Mouse (Mus musculus) neural tube, embryonic 14.5 days (tissue): Measurements from ENCODE around the gene Cd99l2. TPM values are rescaled to one million over a fixed set of nuclear protein-coding genes. Genes with fewer than 3 reads are reported as not detected.

ENCODE experiments used
- ATAC-seq: fragments of 200-750 bp; cut with Nextera tagmentation; 2 replicates; pipeline ENCODE4 v1.8.0; 2017; ENCODE audit warnings: low read depth, mild to moderate bottlenecking, moderate TSS enrichment, moderate library complexity
- H3K27ac ChIP-seq: fragments of 300-500 bp; sonication (generic); 2 replicates; pipeline ENCODE4 v1.5.1; 2014; ENCODE audit warnings: low read depth, mild to moderate bottlenecking, control low read depth, low read length, moderate library complexity, mixed read lengths
- H3K27me3 ChIP-seq: fragments of 300-500 bp; sonication (generic); 2 replicates; pipeline ENCODE4 v1.6.1; 2014; ENCODE audit warnings: low read length; ENCODE audit not compliant: control insufficient read depth, insufficient read depth
- H3K36me3 ChIP-seq: fragments of 300-500 bp; sonication (generic); 2 replicates; pipeline ENCODE4 v1.6.1; 2014; ENCODE audit warnings: low read length, mixed read lengths; ENCODE audit not compliant: control insufficient read depth, insufficient read depth
- H3K4me1 ChIP-seq: fragments of 300-500 bp; sonication (generic); 2 replicates; pipeline ENCODE4 v1.6.1; 2014; ENCODE audit warnings: low read length; ENCODE audit not compliant: control insufficient read depth, insufficient read depth
- H3K4me2 ChIP-seq: fragments of 300-500 bp; sonication (generic); 2 replicates; pipeline ENCODE4 v1.6.1; 2014; ENCODE audit warnings: mild to moderate bottlenecking, low read depth, low read length, control low read depth
- H3K4me3 ChIP-seq: fragments of 300-500 bp; sonication (generic); 2 replicates; pipeline ENCODE4 v1.5.1; 2014; ENCODE audit warnings: low read depth, low read length, control low read depth, mixed read lengths
- H3K9ac ChIP-seq: fragments of 300-500 bp; sonication (generic); replicated peaks from 2 replicates; pipeline ENCODE4 v1.6.1; 2014; ENCODE audit warnings: low read depth, mild to moderate bottlenecking, control low read depth, low read length, mixed read lengths
- H3K9me3 ChIP-seq: fragments of 300-500 bp; sonication (generic); 2 replicates; pipeline ENCODE4 v1.6.1; 2016; ENCODE audit warnings: low read length; ENCODE audit not compliant: control insufficient read depth
- WGBS: fragments of 180-500 bp; shearing (Covaris S2); extraction: QIAGEN DNeasy Blood & Tissue Kit; methylation state at CpG from one replicate; pipeline ENCODE4 v1.1.7; 2014; 5-methylcytosine and 5-hydroxymethylcytosine counted together
- polyA plus RNA-seq: library from polyadenylated mRNA; unstranded; fragments of >200 nt; fragmentation: Nextera tagmentation; extraction: Ambion mirVana; gene quantifications from 2 replicates; pipeline ENCODE4 v1.2.1, GENCODE M21; 2014

The Cd99l2 gene
- polyA plus RNA-seq, 1 experiment from 2014 or later: 69.9 TPM

- 62% methylated on average over 3 of the region's 3 CpGs for WGBS
- Histone ChIP-seq H3K4me3 (no peak overlapping the region), H3K4me2 (no peak overlapping the region), H3K9me3 (no peaks in the 10 kb centered on the region), H3K27me3 (no peaks in the 10 kb centered on the region), H3K9ac (no peak overlapping the region), H3K27ac (no peak overlapping the region), H3K4me1 (no peaks in the 10 kb centered on the region), H3K36me3 (no peaks in the 10 kb centered on the region)
- ATAC-seq: no peak
Measured at GRCm38 (mm10) chrX:71475497-71475896, 17.2 kb downstream of the Cd99l2 start.

- 60% methylated on average over 3 of the region's 3 CpGs for WGBS
- ATAC-seq: no peak
- H3K27me3 ChIP-seq: no peaks in the 10 kb centered on the region
- no peak overlapping the region for H3K9ac ChIP-seq
- no peak overlapping the region for H3K27ac ChIP-seq
- H3K4me3 ChIP-seq: no peak overlapping the region
- H3K4me2 ChIP-seq: no peak overlapping the region
- no peaks in the 10 kb centered on the region for H3K36me3 ChIP-seq
- H3K9me3 ChIP-seq: no peaks in the 10 kb centered on the region
- no peaks in the 10 kb centered on the region for H3K4me1 ChIP-seq
Measured at GRCm38 (mm10) chrX:71475084-71475483, 17.6 kb downstream of the Cd99l2 start.

- Histone ChIP-seq H3K4me3 (no peak overlapping the region), H3K27ac (no peak overlapping the region), H3K27me3 (no peaks in the 10 kb centered on the region), H3K9me3 (no peaks in the 10 kb centered on the region), H3K9ac (no peak overlapping the region), H3K36me3 (no peaks in the 10 kb centered on the region), H3K4me2 (no peak overlapping the region), H3K4me1 (no peaks in the 10 kb centered on the region)
- 75% methylated on average over 3 of the region's 3 CpGs for WGBS
- ATAC-seq: no peak
Measured at GRCm38 (mm10) chrX:71474296-71474956, 18.2 kb downstream of the Cd99l2 start.

- H3K36me3 ChIP-seq: no peaks in the 10 kb centered on the region
- WGBS: 84% methylated on average over 5 of the region's 5 CpGs
- no peak for ATAC-seq
- H3K4me1 ChIP-seq: no peaks in the 10 kb centered on the region
- no peaks in the 10 kb centered on the region for H3K27me3 ChIP-seq
- H3K4me3 ChIP-seq: no peak overlapping the region
- H3K9ac ChIP-seq: no peak overlapping the region
- no peaks in the 10 kb centered on the region for H3K9me3 ChIP-seq
- no peak overlapping the region for H3K27ac ChIP-seq
- H3K4me2 ChIP-seq: no peak overlapping the region
Measured at GRCm38 (mm10) chrX:71468639-71469295, 23.9 kb downstream of the Cd99l2 start.

GRCm38 (mm10) chrX:71467491-71467890 lies 25.2 kb downstream of the Cd99l2 start:
- H3K9ac ChIP-seq: no peak overlapping the region
- ATAC-seq: no peak
- H3K27ac ChIP-seq: no peak overlapping the region
- H3K36me3 ChIP-seq: no peaks in the 10 kb centered on the region
- WGBS: 76% methylated on average over 3 of the region's 3 CpGs
- no peak overlapping the region for H3K4me2 ChIP-seq
- H3K4me3 ChIP-seq: no peak overlapping the region
- no peaks in the 10 kb centered on the region for H3K27me3 ChIP-seq
- H3K9me3 ChIP-seq: no peaks in the 10 kb centered on the region
- no peaks in the 10 kb centered on the region for H3K4me1 ChIP-seq

- H3K27me3 ChIP-seq: no peaks in the 10 kb centered on the region
- H3K4me3 ChIP-seq: no peak overlapping the region
- no peaks in the 10 kb centered on the region for H3K4me1 ChIP-seq
- no peak overlapping the region for H3K4me2 ChIP-seq
- H3K9me3 ChIP-seq: no peaks in the 10 kb centered on the region
- no peaks in the 10 kb centered on the region for H3K36me3 ChIP-seq
- no peak overlapping the region for H3K27ac ChIP-seq
- no peak overlapping the region for H3K9ac ChIP-seq
- 82% methylated on average over 1 of the region's 1 CpGs for WGBS
- no peak for ATAC-seq
Measured at GRCm38 (mm10) chrX:71465417-71465816, 27.2 kb downstream of the Cd99l2 start.

- H3K4me3 ChIP-seq: no peak overlapping the region
- WGBS: 70% methylated on average over 7 of the region's 7 CpGs
- no peak overlapping the region for H3K4me2 ChIP-seq
- no peaks in the 10 kb centered on the region for H3K36me3 ChIP-seq
- H3K27ac ChIP-seq: no peak overlapping the region
- no peak for ATAC-seq
- no peaks in the 10 kb centered on the region for H3K9me3 ChIP-seq
- H3K4me1 ChIP-seq: no peaks in the 10 kb centered on the region
- H3K27me3 ChIP-seq: no peaks in the 10 kb centered on the region
- no peak overlapping the region for H3K9ac ChIP-seq
Measured at GRCm38 (mm10) chrX:71464138-71464826, 28.4 kb downstream of the Cd99l2 start.

GRCm38 (mm10) chrX:71456078-71456737 lies 36.4 kb downstream of the Cd99l2 start:
- Histone ChIP-seq H3K27ac (no peak overlapping the region), H3K9ac (no peak overlapping the region), H3K27me3 (no peaks in the 10 kb centered on the region), H3K4me1 (no peaks in the 10 kb centered on the region), H3K36me3 (no peaks in the 10 kb centered on the region), H3K9me3 (no peaks in the 10 kb centered on the region), H3K4me2 (no peak overlapping the region), H3K4me3 (no peak overlapping the region)
- 53% methylated on average over 6 of the region's 6 CpGs for whole genome bisulfite sequencing
- no peak for ATAC-seq

GRCm38 (mm10) chrX:71442916-71443315 lies 49.7 kb downstream of the Cd99l2 start:
- H3K4me1 ChIP-seq: no peaks in the 10 kb centered on the region
- H3K27me3 ChIP-seq: no peaks in the 10 kb centered on the region
- no peak overlapping the region for H3K4me3 ChIP-seq
- no peak overlapping the region for H3K27ac ChIP-seq
- ATAC-seq: no peak
- WGBS: 84% methylated on average over 5 of the region's 5 CpGs
- H3K9ac ChIP-seq: no peak overlapping the region
- no peaks in the 10 kb centered on the region for H3K9me3 ChIP-seq
- H3K4me2 ChIP-seq: no peak overlapping the region
- no peaks in the 10 kb centered on the region; the same call in 1 of the 2 replicates for H3K36me3 ChIP-seq
